Mouse (Mus musculus) liver, embryonic 15.5 days (tissue): Measurements from ENCODE around the gene Lhx2. TPM values are rescaled to one million over a fixed set of nuclear protein-coding genes. Genes with fewer than 3 reads are reported as not detected.

Experiments used
- ATAC-seq: fragments of 200-750 bp; cut with Nextera tagmentation; 2 replicates; pipeline ENCODE4 v1.8.0; 2017; ENCODE audit warnings: moderate number of reproducible peaks, mild to moderate bottlenecking, moderate library complexity; ENCODE audit not compliant: insufficient read depth
- H3K27ac ChIP-seq: fragments of 300-500 bp; sonication (generic); replicated peaks from 2 replicates; pipeline ENCODE4 v1.5.1; 2015; ENCODE audit warnings: mild to moderate bottlenecking, inconsistent platforms
- H3K27me3 ChIP-seq: fragments of 300-500 bp; sonication (generic); 2 replicates; pipeline ENCODE4 v1.6.1; 2015; ENCODE audit warnings: mild to moderate bottlenecking, inconsistent platforms
- H3K36me3 ChIP-seq: fragments of 300-500 bp; sonication (generic); replicated peaks from 2 replicates; pipeline ENCODE4 v1.6.1; 2015; ENCODE audit warnings: moderate library complexity, mild to moderate bottlenecking, inconsistent platforms
- H3K4me1 ChIP-seq: fragments of 300-500 bp; sonication (generic); replicated peaks from 2 replicates; pipeline ENCODE4 v1.6.1; 2015; ENCODE audit warnings: inconsistent platforms
- H3K4me2 ChIP-seq: fragments of 300-500 bp; sonication (generic); 2 replicates; pipeline ENCODE4 v1.6.1; 2015; ENCODE audit warnings: moderate library complexity, mild to moderate bottlenecking, inconsistent platforms
- H3K4me3 ChIP-seq: fragments of 300-500 bp; sonication (generic); replicated peaks from 2 replicates; pipeline ENCODE4 v1.5.1; 2015; ENCODE audit warnings: mild to moderate bottlenecking, inconsistent platforms
- H3K9ac ChIP-seq: fragments of 300-500 bp; sonication (generic); 2 replicates; pipeline ENCODE4 v1.6.1; 2015; ENCODE audit warnings: moderate library complexity, mild to moderate bottlenecking, inconsistent platforms
- H3K9me3 ChIP-seq: fragments of 300-500 bp; sonication (generic); replicated peaks from 2 replicates; pipeline ENCODE4 v1.6.1; 2016; ENCODE audit warnings: inconsistent platforms
- WGBS: fragments of 180-500 bp; shearing (Covaris S2); methylation state at CpG from one replicate; pipeline ENCODE4 v1.1.7; 2015; ENCODE audit warnings: mixed read lengths; ENCODE audit not compliant: insufficient replicate concordance; 5-methylcytosine and 5-hydroxymethylcytosine counted together
- polyA plus RNA-seq: library from polyadenylated mRNA; unstranded; fragments of >200 nt; fragmentation: Nextera tagmentation; extraction: Ambion mirVana; gene quantifications from 2 replicates; pipeline ENCODE4 v1.2.1, GENCODE M21; 2015

Lhx2 gene
- polyA plus RNA-seq, 1 experiment from 2014 or later: 1.5 TPM

DNA sequence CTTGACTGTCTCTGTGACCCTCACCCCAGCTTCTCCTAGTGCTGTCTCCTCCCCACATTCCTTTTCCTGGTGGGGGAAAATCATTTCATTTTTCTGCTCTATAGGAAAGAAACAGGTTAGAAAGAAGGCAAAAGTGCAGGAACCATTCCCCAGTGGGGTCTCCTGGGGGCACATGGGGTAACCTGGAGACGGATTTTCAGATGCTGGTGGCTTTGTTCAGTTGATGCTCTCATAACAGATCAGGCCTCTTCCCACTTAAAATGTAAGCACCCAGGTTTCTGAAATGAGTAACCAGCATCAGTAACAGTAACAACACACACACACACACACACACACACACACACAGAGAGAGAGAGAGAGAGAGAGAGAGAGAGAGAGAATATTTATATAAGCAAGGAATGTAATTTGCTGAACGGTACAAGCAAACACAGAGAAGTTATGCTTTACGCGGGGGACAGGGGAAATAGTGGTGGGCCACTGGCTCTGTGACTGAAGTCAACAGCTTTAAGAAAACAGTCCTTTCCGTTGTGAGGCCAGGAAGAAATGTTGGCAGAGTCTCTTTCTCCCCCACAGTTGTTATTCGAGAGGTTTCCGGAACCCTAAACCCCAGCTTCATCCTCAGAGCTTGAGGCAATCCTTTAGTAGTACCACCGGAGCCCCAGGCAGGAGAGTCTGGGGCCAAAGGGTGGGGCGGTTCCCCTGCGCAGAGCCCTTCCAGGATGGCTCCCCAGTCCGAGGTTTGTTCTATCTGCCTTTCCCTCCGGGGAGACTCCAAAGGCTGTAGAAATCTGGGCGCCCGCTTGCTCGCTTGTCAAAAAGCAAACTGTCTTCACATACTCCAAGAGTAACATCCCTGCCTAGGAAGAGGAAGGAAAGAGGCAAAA is 8.0 kb downstream of the Lhx2 start:
- H3K27me3 ChIP-seq: peaks cover 100% of the 10 kb centered on the region
- no peaks in the 10 kb centered on the region for H3K9me3 ChIP-seq
- H3K36me3 ChIP-seq: no peaks in the 10 kb centered on the region
- no peak for ATAC-seq
- no peak overlapping the region for H3K27ac ChIP-seq
- 3% methylated on average over 15 of the region's 15 CpGs for WGBS
- no peak overlapping the region for H3K4me3 ChIP-seq
- no peak overlapping the region for H3K9ac ChIP-seq
- peaks cover 26% of the 10 kb centered on the region for H3K4me1 ChIP-seq
- no peak overlapping the region for H3K4me2 ChIP-seq

DNA sequence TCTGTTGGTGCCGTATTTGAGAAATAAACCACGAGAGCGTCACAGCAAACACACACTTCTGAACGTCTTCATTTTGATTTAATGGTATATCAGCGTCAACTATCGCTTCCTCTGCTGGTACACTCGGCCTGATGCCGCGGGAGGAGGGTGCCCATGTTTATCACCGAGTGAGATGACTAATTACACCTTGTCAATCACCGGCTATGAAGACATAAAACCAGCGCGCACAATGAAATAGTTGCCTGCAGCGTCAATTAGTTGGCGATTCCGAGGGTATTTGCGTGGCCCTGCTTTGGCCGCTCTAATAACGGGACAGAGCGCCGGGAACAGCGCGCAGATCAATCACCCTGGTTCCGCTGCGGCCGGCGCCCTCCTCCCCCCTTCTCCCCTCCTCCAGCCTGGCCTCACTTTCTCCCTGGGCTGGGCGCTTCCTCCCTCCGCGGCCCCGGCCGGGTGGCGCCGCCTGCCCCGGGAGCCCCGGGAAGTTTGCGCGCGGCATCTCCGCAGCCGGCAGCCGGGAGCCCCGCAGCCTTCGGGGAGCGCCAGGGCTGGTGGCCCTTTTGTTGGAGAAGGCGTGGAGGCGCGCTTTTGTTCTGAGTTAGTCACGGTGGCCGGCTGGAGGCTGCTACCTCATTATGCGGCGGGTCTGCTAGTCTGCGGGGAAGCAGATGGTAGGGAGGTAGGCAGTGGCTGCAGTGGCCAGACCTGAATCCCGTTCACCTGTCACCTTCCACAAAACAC is 8.9 kb downstream of the Lhx2 start:
- Histone ChIP-seq H3K27me3 (peaks cover 100% of the 10 kb centered on the region), H3K4me1 (peaks cover 26% of the 10 kb centered on the region), H3K4me3 (peak overlapping the region; percentile 6; the same call in 1 of the 2 replicates), H3K9me3 (no peaks in the 10 kb centered on the region), H3K4me2 (peak overlapping the region; percentile 49), H3K9ac (no peak overlapping the region), H3K27ac (no peak overlapping the region), H3K36me3 (no peaks in the 10 kb centered on the region)
- 2% methylated on average over 54 of the region's 54 CpGs for WGBS
- ATAC-seq: no peak

DNA sequence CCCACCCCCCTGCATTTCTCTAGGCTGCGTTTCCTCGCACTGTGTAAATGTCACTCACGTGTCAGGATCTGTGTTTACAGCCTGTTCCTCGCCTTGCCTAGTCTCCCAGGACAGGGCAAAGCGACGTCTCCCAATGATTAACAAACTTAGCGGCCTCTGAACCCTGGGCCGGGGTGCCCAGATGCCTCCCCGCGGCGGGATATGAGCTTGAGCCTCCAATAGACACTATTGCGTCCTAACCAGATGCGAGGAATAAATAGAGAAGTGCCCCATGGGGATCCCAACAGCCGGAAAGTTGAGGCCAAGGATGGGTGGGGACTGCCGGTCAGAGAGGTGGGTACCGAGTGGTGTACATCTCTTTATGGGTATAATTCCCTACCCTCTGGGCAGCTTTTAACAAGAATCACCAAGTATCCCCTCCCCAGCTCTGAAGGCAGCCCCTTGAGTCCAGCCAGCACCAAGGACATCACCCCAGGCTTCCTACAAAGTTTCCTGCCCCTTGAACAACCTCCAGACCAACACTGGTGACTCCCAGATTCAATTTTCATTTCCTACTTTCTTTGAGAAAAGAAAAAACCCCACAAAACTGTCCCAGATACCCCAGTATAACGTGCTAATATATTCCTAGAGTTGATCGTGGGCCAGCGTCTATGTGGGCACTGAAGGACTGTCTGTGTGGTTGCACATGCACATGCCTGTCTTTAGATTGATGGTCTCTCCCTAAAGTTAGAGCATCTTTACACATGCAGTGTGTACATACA is 9.8 kb downstream of the Lhx2 start:
- Histone ChIP-seq H3K9me3 (no peaks in the 10 kb centered on the region), H3K27me3 (peaks cover 100% of the 10 kb centered on the region), H3K36me3 (no peaks in the 10 kb centered on the region), H3K4me2 (no peak overlapping the region), H3K4me3 (no peak overlapping the region), H3K4me1 (peaks cover 26% of the 10 kb centered on the region), H3K27ac (no peak overlapping the region), H3K9ac (no peak overlapping the region)
- WGBS: 3% methylated on average over 19 of the region's 19 CpGs
- ATAC-seq: no peak

DNA sequence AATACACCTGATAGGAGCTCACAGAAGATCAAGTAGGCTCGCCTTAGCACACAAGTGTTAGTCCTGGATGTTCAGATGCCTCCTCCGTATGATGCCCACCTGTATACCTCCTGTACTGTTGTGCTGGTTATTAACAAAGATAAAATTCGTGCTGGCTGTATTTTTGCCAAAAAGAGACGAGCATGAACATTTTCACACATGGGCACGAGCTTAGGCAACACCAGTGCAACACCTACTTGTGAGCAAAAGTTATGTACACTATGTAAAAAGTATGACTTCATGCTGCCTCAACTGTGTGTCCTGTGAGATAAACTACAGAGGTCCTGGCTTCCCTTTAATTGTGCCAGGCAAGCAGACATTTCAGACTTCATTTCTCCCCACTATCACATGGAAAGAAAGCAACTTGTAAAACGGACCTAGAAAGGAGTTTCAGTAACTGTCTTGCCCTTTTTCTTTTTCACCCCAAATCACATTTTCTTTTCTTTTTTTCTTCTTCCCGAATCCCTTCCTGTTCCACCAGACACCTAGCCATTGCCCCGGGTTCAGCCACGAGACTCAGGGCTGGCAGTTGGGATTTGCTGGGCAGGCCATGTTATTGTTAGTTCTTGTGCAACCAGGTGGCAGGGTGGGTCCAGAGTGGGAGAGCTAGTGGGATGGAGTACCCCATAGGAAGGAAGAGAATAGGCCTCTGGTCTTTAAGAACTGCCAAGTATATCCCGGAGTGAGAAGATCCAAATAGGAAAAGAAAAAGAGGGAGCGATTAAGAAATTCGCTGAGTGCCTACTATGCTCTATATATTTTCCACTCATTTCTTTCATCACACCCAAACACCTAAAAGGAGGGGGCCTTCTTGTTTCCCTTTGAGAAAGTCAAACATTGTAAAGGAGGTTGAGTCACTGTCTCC is 10.6 kb downstream of the Lhx2 start:
- Histone ChIP-seq H3K27ac (no peak overlapping the region), H3K4me2 (peak overlapping the region; percentile 55; the same call in 1 of the 2 replicates), H3K36me3 (no peaks in the 10 kb centered on the region), H3K4me1 (peaks cover 26% of the 10 kb centered on the region), H3K4me3 (peak overlapping the region; percentile 30; the same call in 1 of the 2 replicates), H3K27me3 (peaks cover 100% of the 10 kb centered on the region), H3K9me3 (no peaks in the 10 kb centered on the region), H3K9ac (no peak overlapping the region)
- 6% methylated on average over 12 of the region's 12 CpGs for WGBS
- ATAC-seq: no peak

DNA sequence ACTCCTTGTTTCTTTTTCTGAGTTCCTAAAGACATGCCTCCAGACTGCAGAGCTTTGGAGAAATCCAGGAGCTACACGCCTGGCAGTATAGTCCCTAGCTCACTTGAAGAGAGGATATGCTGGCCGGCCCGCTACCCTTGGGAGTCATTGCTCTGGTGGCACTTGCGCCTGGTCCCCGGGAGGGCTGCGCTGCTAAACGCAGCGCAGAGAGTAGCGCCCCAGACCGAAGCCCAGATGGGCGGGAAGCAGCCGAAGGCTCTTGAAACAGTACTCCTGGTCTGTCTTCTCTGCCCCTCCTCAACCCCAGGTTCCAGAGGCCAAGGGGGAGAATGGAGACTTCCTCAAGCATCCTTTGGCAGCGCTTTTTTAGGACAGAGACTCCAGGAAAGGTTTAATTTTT is 11.3 kb downstream of the Lhx2 start:
- peak overlapping the region; percentile 55 for H3K4me2 ChIP-seq
- WGBS: 1% methylated on average over 13 of the region's 13 CpGs
- peaks cover 26% of the 10 kb centered on the region for H3K4me1 ChIP-seq
- ATAC-seq: no peak; the same call in 1 of the 2 replicates
- H3K9ac ChIP-seq: no peak overlapping the region
- no peak overlapping the region for H3K27ac ChIP-seq
- H3K4me3 ChIP-seq: peak overlapping the region; percentile 30; the same call in 1 of the 2 replicates
- no peaks in the 10 kb centered on the region for H3K9me3 ChIP-seq
- H3K36me3 ChIP-seq: no peaks in the 10 kb centered on the region
- peaks cover 100% of the 10 kb centered on the region for H3K27me3 ChIP-seq

DNA sequence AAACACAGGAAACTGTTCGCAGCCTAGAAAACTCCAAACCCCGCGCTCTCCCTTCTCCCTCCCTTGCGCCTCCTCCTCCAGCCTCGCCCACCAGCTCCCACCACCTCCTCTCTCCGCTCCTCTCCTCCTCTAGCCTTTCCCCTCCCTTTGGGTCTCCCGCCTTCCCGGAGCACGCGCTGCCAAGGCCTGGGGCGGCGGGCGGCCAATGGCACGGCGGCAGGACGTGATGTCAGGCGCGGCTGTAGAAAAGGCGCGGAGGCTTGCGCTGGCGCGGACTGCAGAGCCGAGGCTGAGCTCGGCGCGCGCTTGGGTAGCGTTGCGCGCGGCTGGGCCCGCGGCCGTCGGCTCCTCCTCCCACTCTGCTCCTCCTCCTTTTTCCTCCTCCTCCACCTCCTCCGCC is 11.7 kb downstream of the Lhx2 start:
- peak overlapping the region; percentile 55 for H3K4me2 ChIP-seq
- no peak overlapping the region for H3K27ac ChIP-seq
- peak overlapping the region; percentile 30 for H3K4me3 ChIP-seq
- H3K36me3 ChIP-seq: no peaks in the 10 kb centered on the region
- H3K9ac ChIP-seq: no peak overlapping the region
- whole genome bisulfite sequencing: under 1% methylated on average over 37 of the region's 37 CpGs
- no peaks in the 10 kb centered on the region for H3K9me3 ChIP-seq
- peaks cover 100% of the 10 kb centered on the region for H3K27me3 ChIP-seq
- peak; percentile 64 for ATAC-seq
- peaks cover 26% of the 10 kb centered on the region for H3K4me1 ChIP-seq

DNA sequence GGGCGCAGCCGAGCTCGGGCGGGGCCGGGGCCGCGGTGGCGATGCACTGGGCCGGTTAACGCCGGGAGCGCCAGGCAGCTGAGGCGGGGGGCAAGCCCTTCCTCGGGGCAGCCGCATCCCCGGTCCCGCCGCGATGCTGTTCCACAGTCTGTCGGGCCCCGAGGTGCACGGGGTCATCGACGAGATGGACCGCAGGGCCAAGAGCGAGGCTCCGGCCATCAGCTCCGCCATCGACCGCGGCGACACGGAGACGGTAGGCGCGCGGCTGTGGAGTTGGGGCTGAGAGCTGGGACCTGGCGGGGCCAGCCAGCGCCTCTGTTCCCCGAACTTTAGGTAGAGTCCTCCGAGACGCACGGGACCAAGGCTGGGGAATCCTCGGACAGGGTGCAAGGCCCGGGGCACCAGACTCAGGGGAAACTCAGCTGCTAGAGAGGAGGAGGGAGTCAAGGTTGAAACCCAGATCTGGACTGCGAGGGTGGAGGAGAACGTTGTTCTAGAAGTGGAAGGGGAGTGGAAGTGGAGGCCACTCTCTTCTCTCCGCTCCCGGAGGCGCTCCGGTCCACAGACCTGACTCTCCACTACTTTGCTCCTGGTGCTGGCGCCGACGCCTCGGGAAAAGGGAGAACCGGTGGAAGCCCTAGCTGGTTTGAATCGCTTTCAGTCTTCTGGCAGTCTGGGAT is 12.7 kb downstream of the Lhx2 start:
- H3K27ac ChIP-seq: no peak overlapping the region
- whole genome bisulfite sequencing: 2% methylated on average over 57 of the region's 57 CpGs
- H3K4me3 ChIP-seq: peak overlapping the region; percentile 30
- H3K4me2 ChIP-seq: peak overlapping the region; percentile 55
- no peaks in the 10 kb centered on the region for H3K9me3 ChIP-seq
- ATAC-seq: no peak
- H3K27me3 ChIP-seq: peaks cover 100% of the 10 kb centered on the region
- no peaks in the 10 kb centered on the region for H3K36me3 ChIP-seq
- no peak overlapping the region for H3K9ac ChIP-seq
- peaks cover 31% of the 10 kb centered on the region for H3K4me1 ChIP-seq

DNA sequence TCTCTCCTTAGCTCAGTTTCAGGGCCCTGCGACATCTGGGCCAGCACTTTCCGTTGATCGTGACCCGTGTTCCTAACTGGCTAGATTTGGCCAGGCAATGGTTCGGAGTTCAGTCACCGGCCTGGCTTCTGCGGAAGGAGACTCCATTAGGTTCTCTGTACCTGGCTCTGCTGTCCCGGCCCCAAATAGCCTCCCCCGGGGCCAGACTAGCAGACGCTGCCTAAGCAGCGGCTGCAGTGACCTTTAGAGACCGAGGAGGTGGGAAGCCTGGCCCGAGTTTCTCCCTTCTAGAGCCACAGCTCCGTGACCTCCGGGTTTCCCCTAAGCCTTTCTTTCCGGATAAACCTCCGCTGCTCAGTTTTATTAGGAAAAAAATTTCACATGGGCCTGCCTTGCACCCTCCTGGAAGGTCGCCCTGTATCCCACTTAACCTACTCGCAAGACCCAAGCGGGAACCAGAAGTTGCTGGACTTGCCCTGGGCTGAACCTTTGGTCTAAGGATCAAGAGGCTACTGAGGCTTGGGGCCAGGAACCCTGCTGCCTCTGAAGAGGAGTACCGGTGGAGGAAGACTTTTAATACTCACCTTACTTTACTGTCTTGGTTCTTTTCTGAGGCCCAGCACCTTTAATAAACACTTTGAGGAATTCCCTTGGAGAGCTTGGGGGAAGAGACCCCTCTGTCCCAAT is 13.4 kb downstream of the Lhx2 start:
- H3K27me3 ChIP-seq: peaks cover 100% of the 10 kb centered on the region
- peaks cover 30% of the 10 kb centered on the region for H3K4me1 ChIP-seq
- H3K27ac ChIP-seq: no peak overlapping the region
- H3K4me2 ChIP-seq: no peak overlapping the region; the same call in 1 of the 2 replicates
- 2% methylated on average over 21 of the region's 21 CpGs for WGBS
- no peak overlapping the region for H3K9ac ChIP-seq
- peak overlapping the region; percentile 30 for H3K4me3 ChIP-seq
- H3K36me3 ChIP-seq: no peaks in the 10 kb centered on the region
- no peaks in the 10 kb centered on the region for H3K9me3 ChIP-seq
- ATAC-seq: no peak

DNA sequence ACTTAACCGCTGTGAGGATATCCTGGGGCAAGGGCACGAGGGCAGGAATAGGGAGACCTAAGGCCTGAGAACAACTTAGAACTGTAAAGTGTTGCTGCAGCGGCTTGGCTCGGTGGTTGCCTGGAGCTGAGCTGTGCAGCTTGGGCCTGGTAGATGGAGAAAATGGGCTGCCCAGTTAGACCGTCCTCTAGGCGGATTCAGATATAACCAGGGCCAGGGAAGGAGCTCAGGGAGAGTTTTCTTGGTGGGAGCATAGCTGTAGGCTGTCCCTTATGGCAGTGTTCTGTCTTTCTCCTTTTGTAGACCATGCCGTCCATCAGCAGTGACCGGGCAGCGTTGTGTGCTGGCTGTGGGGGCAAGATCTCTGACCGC is 13.9 kb downstream of the Lhx2 start:
- H3K4me2 ChIP-seq: no peak overlapping the region
- H3K9me3 ChIP-seq: no peaks in the 10 kb centered on the region
- peaks cover 100% of the 10 kb centered on the region for H3K27me3 ChIP-seq
- ATAC-seq: no peak
- peak overlapping the region; percentile 30; the same call in 1 of the 2 replicates for H3K4me3 ChIP-seq
- peaks cover 26% of the 10 kb centered on the region for H3K4me1 ChIP-seq
- no peak overlapping the region for H3K9ac ChIP-seq
- H3K36me3 ChIP-seq: no peaks in the 10 kb centered on the region
- 4% methylated on average over 10 of the region's 10 CpGs for WGBS
- H3K27ac ChIP-seq: no peak overlapping the region
